Mouse (Mus musculus) olfactory bulb, adult 2 months (tissue): Measurements from ENCODE around the gene Nhsl1.

Source experiments
- CTCF ChIP-seq: fragments of 200-500 bp; IDR thresholded peaks from 2 replicates; pipeline ENCODE4 v1.5.1; 2012; ENCODE audit warnings: low read depth, mild to moderate bottlenecking, low read length, moderate library complexity; ENCODE audit not compliant: insufficient read depth
- POLR2A ChIP-seq: fragments of 200-500 bp; IDR thresholded peaks from 2 replicates; pipeline ENCODE4 v1.6.1; 2012; ENCODE audit warnings: mild to moderate bottlenecking, low read depth, low read length, moderate library complexity; ENCODE audit not compliant: insufficient read depth

- TF ChIP-seq POLR2A: no peak
- no peak for TF ChIP-seq CTCF
These were observed 242.7 kb downstream of the Nhsl1 start for GRCm38 (mm10) chr10:18561445-18561844.
